Mouse (Mus musculus) cerebellum, adult 2 months (tissue): ENCODE results near the gene Foxo3.

Source experiments
- CTCF ChIP-seq: fragments of 200-500 bp; IDR thresholded peaks from 2 replicates; pipeline ENCODE4 v1.5.1; 2011; ENCODE audit warnings: low read depth, mild to moderate bottlenecking, control low read depth, low read length, moderate library complexity, borderline replicate concordance; ENCODE audit not compliant: insufficient read depth
- POLR2A ChIP-seq: fragments of 200-500 bp; IDR thresholded peaks from 2 replicates; pipeline ENCODE4 v1.6.1; 2011; ENCODE audit warnings: low read length, control low read depth, borderline replicate concordance; ENCODE audit not compliant: insufficient read depth

GRCm38 (mm10) chr10:42249965-42250364 is 26.6 kb downstream of the Foxo3 start:
- TF ChIP-seq CTCF, result no peak
- no peak for TF ChIP-seq POLR2A
